Mouse (Mus musculus) small intestine, adult 2 months (tissue): ENCODE data around the gene Stxbp6. TPM values are rescaled to one million over a fixed set of nuclear protein-coding genes. Genes with fewer than 3 reads are reported as not detected.

Source experiments
- H3K27ac ChIP-seq: fragments of 200-500 bp; 2 replicates; pipeline ENCODE4 v1.5.1; 2012; ENCODE audit warnings: low read depth, low read length, control low read depth, inconsistent platforms; ENCODE audit not compliant: insufficient read depth
- H3K27me3 ChIP-seq: fragments of 200-500 bp; 2 replicates; pipeline ENCODE4 v1.6.1; 2012; ENCODE audit warnings: mild to moderate bottlenecking, moderate library complexity, low read length, inconsistent platforms; ENCODE audit not compliant: control insufficient read depth, insufficient read depth
- H3K36me3 ChIP-seq: fragments of 200-500 bp; 2 replicates; pipeline ENCODE4 v1.6.1; 2012; ENCODE audit warnings: mild to moderate bottlenecking, low read length, control low read depth, inconsistent platforms; ENCODE audit not compliant: control insufficient read depth, insufficient read depth
- H3K4me1 ChIP-seq: fragments of 200-500 bp; 2 replicates; pipeline ENCODE4 v1.6.1; 2012; ENCODE audit warnings: low read length, inconsistent platforms, mixed read lengths; ENCODE audit not compliant: control insufficient read depth, insufficient read depth, insufficient read length
- H3K4me3 ChIP-seq: fragments of 200-500 bp; 2 replicates; pipeline ENCODE4 v1.5.1; 2012; ENCODE audit warnings: low read depth, mild to moderate bottlenecking, control low read depth, inconsistent platforms, low read length, moderate library complexity
- CTCF ChIP-seq: fragments of 200-500 bp; IDR thresholded peaks from 2 replicates; pipeline ENCODE4 v1.5.1; 2012; ENCODE audit warnings: low read depth, mild to moderate bottlenecking, control low read depth, inconsistent platforms, low read length, moderate library complexity, mixed read lengths; ENCODE audit not compliant: insufficient replicate concordance, insufficient read length; ENCODE audit errors: extremely low read depth
- POLR2A ChIP-seq: fragments of 200-500 bp; IDR thresholded peaks from 2 replicates; pipeline ENCODE4 v1.6.1; 2012; ENCODE audit warnings: low read depth, mild to moderate bottlenecking, control low read depth, inconsistent platforms, low read length, moderate library complexity
- WGBS: fragments of 180-500 bp; shearing (Covaris S2); methylation state at CpG from one replicate; pipeline ENCODE4 v1.1.7; 2018; 5-methylcytosine and 5-hydroxymethylcytosine counted together
- polyA plus RNA-seq: library from polyadenylated mRNA; depleted of rRNA; stranded (reverse); fragments of >200 nt; gene quantifications from 2 replicates; pipeline ENCODE4 v1.2.3, GENCODE M21; 2012

Gene Stxbp6
- polyA plus RNA-seq, 1 experiment, result 3.1 TPM

DNA sequence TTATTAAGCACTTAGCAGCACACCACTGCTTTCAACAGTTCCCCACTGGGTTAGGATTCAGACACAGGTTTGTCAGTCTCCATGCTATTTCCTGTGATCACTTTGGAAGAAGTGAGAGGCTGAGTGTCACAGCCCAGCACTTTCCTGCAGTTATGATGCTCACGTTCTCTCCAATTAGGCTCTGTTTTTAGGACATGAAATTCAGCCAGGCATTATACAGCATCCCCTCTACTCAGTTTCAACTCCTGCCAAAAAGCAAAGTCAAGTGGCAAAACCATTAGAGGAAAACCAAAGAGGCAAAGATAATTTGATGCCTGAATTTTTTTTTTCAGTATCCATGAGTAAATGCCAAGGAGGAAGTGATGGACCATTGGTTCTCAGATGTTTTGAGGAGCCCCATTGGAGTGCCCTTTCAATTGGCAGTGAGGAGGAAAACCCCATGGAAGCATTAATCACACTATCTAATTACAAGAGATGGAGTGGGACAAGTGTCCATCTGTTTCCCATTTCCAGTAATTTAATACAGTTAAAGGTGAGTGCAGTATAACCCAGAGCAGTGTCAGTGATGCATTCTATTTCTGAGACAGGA lies 238.5 kb downstream of the Stxbp6 start:
- Histone ChIP-seq H3K4me1 (no peaks in the 10 kb centered on the region), H3K4me3 (no peak overlapping the region), H3K27ac (no peak overlapping the region), H3K27me3 (no peaks in the 10 kb centered on the region), H3K36me3 (no peaks in the 10 kb centered on the region)
- TF ChIP-seq CTCF (no peak), POLR2A (no peak)
- 66% methylated on average over 1 of the region's 1 CpGs for WGBS

DNA sequence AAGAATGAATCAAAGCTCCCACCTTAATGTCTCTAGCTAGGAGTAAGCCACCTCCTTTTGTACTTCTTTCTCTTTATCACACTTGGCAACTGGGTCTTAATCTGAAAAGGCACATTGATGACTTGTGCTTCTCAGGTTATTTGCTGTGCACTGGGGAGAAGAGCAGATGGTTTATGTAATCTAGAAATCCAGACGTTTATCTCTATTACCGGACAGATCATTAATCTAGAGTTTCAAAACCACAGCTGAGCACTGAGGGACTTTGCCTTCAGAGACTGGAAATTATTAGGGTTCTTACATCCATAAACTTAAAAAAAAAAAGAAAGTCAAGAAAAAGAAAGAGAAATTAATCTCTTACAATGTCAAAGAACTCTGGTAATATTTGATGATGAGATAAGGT lies 262.6 kb downstream of the Stxbp6 start:
- Histone ChIP-seq H3K4me1 (no peaks in the 10 kb centered on the region), H3K4me3 (no peak overlapping the region), H3K27ac (no peak overlapping the region), H3K27me3 (no peaks in the 10 kb centered on the region), H3K36me3 (no peaks in the 10 kb centered on the region)
- WGBS, result 46% methylated on average over 2 of the region's 2 CpGs
- TF ChIP-seq CTCF (no peak), POLR2A (no peak)

DNA sequence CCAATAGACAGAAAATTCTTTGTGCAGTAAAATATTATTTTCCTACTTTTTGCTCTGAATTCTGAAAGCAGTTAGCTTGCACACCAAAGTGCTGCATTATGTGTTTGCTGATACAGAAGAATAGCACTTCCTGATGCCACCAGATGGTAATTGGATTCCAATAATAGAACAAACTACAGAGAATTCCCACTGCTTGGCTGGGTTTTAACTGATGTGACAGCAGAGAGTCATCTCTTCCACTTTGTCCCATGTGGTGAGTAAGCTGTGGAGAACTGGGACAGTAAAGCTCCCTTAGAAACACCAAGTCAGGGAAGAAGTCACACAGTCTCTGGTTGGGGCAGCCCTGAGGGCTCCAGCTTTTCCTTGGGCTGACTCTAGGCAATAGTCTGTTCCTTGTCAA lies 270.3 kb downstream of the Stxbp6 start:
- Histone ChIP-seq H3K4me3 (no peak overlapping the region), H3K4me1 (no peaks in the 10 kb centered on the region)
- TF ChIP-seq CTCF, result no peak
- TF ChIP-seq POLR2A, result no peak

More for the DNA sequence above, 270.3 kb downstream of the Stxbp6 start:
- Histone ChIP-seq H3K27me3 (no peaks in the 10 kb centered on the region), H3K27ac (no peak overlapping the region), H3K36me3 (no peaks in the 10 kb centered on the region)
